8 mouse cellular contexts compared by ENCODE assay signal in genomic region chr5:123930508-123930989, GRCm38 (mm10). TPM values are rescaled to one million over a fixed set of nuclear protein-coding genes. Genes with fewer than 3 reads are reported as not detected.
A peak's percentile ranks its signal among the peaks of the same experiment; 100 is the strongest.
DNase-seq lines count a peak whose midpoint lies in the region; ATAC-seq lines count a peak whose summit lies in the region.

TSS of gene Ccdc62 (plus strand) at chr5:123930679.

- no peaks in the 10 kb centered on the region for H3K9me3 ChIP-seq in hindbrain, embryonic 12.5 days (replicated peaks)

- peak; percentile 98 for ATAC-seq in hindbrain, embryonic 12.5 days (ENCODE audit: low FRiP score)

- peaks cover 34% of the 10 kb centered on the region for H3K36me3 ChIP-seq in hindbrain, embryonic 12.5 days

- H3K9ac ChIP-seq in hindbrain, embryonic 12.5 days = peak within 1 kb of the TSS; percentile 91

- peak; percentile 94 for DNase-seq in Muller cell, postnatal 12 days (ENCODE audit: inconsistent ontology term)
- DNase-seq in cerebellum, adult 9-11 months = peak; percentile 96
- DNase-seq in frontal cortex, postnatal 10 days (ENCODE audit: low spot score in 2 of 2) = peak; percentile 81 to 90
- DNase-seq in layer of hippocampus, postnatal 14 days (ENCODE audit: low spot score in 2 of 2) = peak; percentile 85 to 91
- DNase-seq in lung, postnatal 14 days = peak; percentile 96
- DNase-seq in retina, adult 2 months (ENCODE audit: low read depth, low spot score) = peak; percentile 94
- peak; percentile 89 to 93 for DNase-seq in thymus, postnatal 36 days

- peak within 1 kb of the TSS; percentile 89 for H3K27ac ChIP-seq in hindbrain, embryonic 12.5 days

- peak within 1 kb of the TSS; percentile 78 for H3K4me2 ChIP-seq in hindbrain, embryonic 12.5 days (replicated peaks)

- peak within 1 kb of the TSS; percentile 75 for H3K4me3 ChIP-seq in hindbrain, embryonic 12.5 days

- WGBS in hindbrain, embryonic 12.5 days = under 1% methylated on average over 56 of the region's 56 CpGs

- peaks cover 4% of the 10 kb centered on the region; the same call in 1 of the 2 replicates for H3K4me1 ChIP-seq in hindbrain, embryonic 12.5 days

- H3K27me3 ChIP-seq in hindbrain, embryonic 12.5 days = no peaks in the 10 kb centered on the region

RNA-seq across cellular contexts. Expression of gene Ccdc62, which starts in this region (rescaled TPM):
- 5.3 and 7.4 TPM in 2 replicates for polyA plus RNA-seq in hindbrain, embryonic 12.5 days (2016; fragmentation: Nextera tagmentation; extraction: Ambion mirVana)
- 1 to 10 TPM; 2.4 to 2.6 TPM for total RNA-seq in layer of hippocampus, postnatal 14 days (2021)

Comparison
In these comparisons a context has a peak if more than half of its experiments do, and no peak if none do; other contexts are left out.
1. Peak in every context shown above with its lines: DNase-seq, ATAC-seq, H3K4me3 ChIP-seq and H3K27ac ChIP-seq.